Mouse (Mus musculus) forebrain, embryonic 15.5 days (tissue): ENCODE measurements at regions not wholly inside any gene's neighbourhood (a gene's known extent, or its start where the extent isn't known, plus 50 kb on each side); places are given as distances from the start of the nearest gene placed in this dataset.

Experiments
- ATAC-seq: fragments of 200-750 bp; cut with Nextera tagmentation; replicated peaks from 2 replicates; pipeline ENCODE4 v1.8.0; 2017; ENCODE audit warnings: mild to moderate bottlenecking, moderate TSS enrichment, moderate library complexity
- H3K27ac ChIP-seq: fragments of 300-500 bp; sonication (generic); replicated peaks from 2 replicates; pipeline ENCODE4 v1.5.1; 2015; ENCODE audit warnings: mild to moderate bottlenecking, inconsistent platforms
- H3K27me3 ChIP-seq: fragments of 300-500 bp; sonication (generic); 2 replicates; pipeline ENCODE4 v1.6.1; 2015; ENCODE audit warnings: inconsistent platforms
- H3K36me3 ChIP-seq: fragments of 300-500 bp; sonication (generic); 2 replicates; pipeline ENCODE4 v1.6.1; 2015; ENCODE audit warnings: mild to moderate bottlenecking, inconsistent platforms
- H3K4me1 ChIP-seq: fragments of 300-500 bp; sonication (generic); 2 replicates; pipeline ENCODE4 v1.6.1; 2015; ENCODE audit warnings: inconsistent platforms
- H3K4me2 ChIP-seq: fragments of 300-500 bp; sonication (generic); replicated peaks from 2 replicates; pipeline ENCODE4 v1.6.1; 2015; ENCODE audit warnings: mild to moderate bottlenecking, inconsistent platforms
- H3K4me3 ChIP-seq: fragments of 300-500 bp; sonication (generic); 2 replicates; pipeline ENCODE4 v1.5.1; 2015; ENCODE audit warnings: mild to moderate bottlenecking, inconsistent platforms
- H3K9ac ChIP-seq: fragments of 300-500 bp; sonication (generic); replicated peaks from 2 replicates; pipeline ENCODE4 v1.6.1; 2015; ENCODE audit warnings: mild to moderate bottlenecking, inconsistent platforms
- H3K9me3 ChIP-seq: fragments of 300-500 bp; sonication (generic); 2 replicates; pipeline ENCODE4 v1.6.1; 2016; ENCODE audit warnings: inconsistent platforms
- WGBS: fragments of 180-500 bp; shearing (Covaris S2); methylation state at CpG from one replicate; pipeline ENCODE4 v1.1.7; 2015; ENCODE audit warnings: mixed read lengths; 5-methylcytosine and 5-hydroxymethylcytosine counted together

GRCm38 (mm10) chr13:8152168-8152567 lies 50.5 kb upstream of the Adarb2 start:
- Histone ChIP-seq H3K27ac (no peak overlapping the region), H3K27me3 (no peaks in the 10 kb centered on the region), H3K4me3 (no peak overlapping the region), H3K4me2 (no peak overlapping the region), H3K4me1 (no peaks in the 10 kb centered on the region), H3K9me3 (no peaks in the 10 kb centered on the region), H3K36me3 (no peaks in the 10 kb centered on the region), H3K9ac (no peak overlapping the region)
- 0 out of 2 replicates have a peak, but pooled peaks have one; percentile 43 for ATAC-seq
- WGBS = 63% methylated on average over 5 of the region's 5 CpGs
